Mouse (Mus musculus): Measurements from ENCODE around the gene Foxb2.

DNA sequence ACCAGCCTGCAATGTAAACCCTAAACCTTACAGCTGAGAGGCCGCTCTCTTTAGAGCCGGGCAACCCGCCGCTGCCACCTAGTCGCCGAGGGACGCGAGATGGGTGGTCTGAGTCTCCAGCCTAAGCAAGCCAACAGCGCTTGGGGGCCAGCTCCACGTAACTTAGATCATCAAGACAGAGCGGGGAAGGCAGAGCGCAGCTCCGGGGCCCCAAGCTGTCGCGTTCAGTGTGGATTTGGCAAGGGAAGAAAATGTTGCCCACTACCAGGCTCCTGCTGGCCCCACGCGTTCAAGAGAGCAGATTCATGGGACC, 2.8 kb upstream of the Foxb2 start:
- no peak for TF ChIP-seq POLR2A (IDR thresholded peaks at IDR 0.05; ENCODE audit: borderline replicate concordance, low read depth, low read length)
- no peak for TF ChIP-seq CTCF (IDR thresholded peaks at IDR 0.05; ENCODE audit: low read depth, low read length)

Measured in bone marrow macrophage, adult 2 months (primary cell).